Mouse (Mus musculus) liver, adult 2 months (tissue): Measurements from ENCODE around the gene Zfp758. TPM values are rescaled to one million over a fixed set of nuclear protein-coding genes. Genes with fewer than 3 reads are reported as not detected.

Experiments
- DNase-seq: peaks from one replicate; pipeline ENCODE4 v3.0.0-alpha.2; 2011; ENCODE audit warnings: low read depth, low spot score; ENCODE audit errors: extremely low read depth
- H3K27ac ChIP-seq: fragments of 200-500 bp; replicated peaks from 2 replicates; pipeline ENCODE4 v1.5.1; 2012; ENCODE audit warnings: low read depth, mild to moderate bottlenecking, control low read depth, inconsistent platforms, low read length; ENCODE audit not compliant: insufficient read depth
- H3K27me3 ChIP-seq: fragments of 200-500 bp; 2 replicates; pipeline ENCODE4 v1.6.1; 2012; ENCODE audit warnings: mild to moderate bottlenecking, moderate library complexity, low read length, inconsistent platforms; ENCODE audit not compliant: control insufficient read depth, insufficient read depth
- H3K36me3 ChIP-seq: fragments of 200-500 bp; 2 replicates; pipeline ENCODE4 v1.6.1; 2012; ENCODE audit warnings: low read length, inconsistent platforms; ENCODE audit not compliant: control insufficient read depth, insufficient read depth
- H3K4me1 ChIP-seq: fragments of 200-500 bp; 2 replicates; pipeline ENCODE4 v1.6.1; 2011; ENCODE audit warnings: low read length; ENCODE audit not compliant: control insufficient read depth, insufficient read depth
- H3K4me3 ChIP-seq: fragments of 200-500 bp; 2 replicates; pipeline ENCODE4 v1.5.1; 2011; ENCODE audit warnings: low read depth, mild to moderate bottlenecking, control low read depth, low read length, moderate library complexity; ENCODE audit not compliant: insufficient read depth
- H3K79me2 ChIP-seq: fragments of 200-500 bp; 2 replicates; pipeline ENCODE4 v1.6.1; 2012; ENCODE audit warnings: inconsistent platforms, mild to moderate bottlenecking, low read length, moderate library complexity; ENCODE audit not compliant: control insufficient read depth, insufficient read depth
- H3K9ac ChIP-seq: fragments of 200-500 bp; 2 replicates; pipeline ENCODE4 v1.6.1; 2012; ENCODE audit warnings: low read depth, mild to moderate bottlenecking, control low read depth, inconsistent platforms, low read length
- CTCF ChIP-seq: fragments of 200-500 bp; IDR thresholded peaks from 2 replicates; pipeline ENCODE4 v1.5.1; 2011; ENCODE audit warnings: low read depth, low read length, control low read depth
- POLR2A ChIP-seq: fragments of 200-500 bp; IDR thresholded peaks from 2 replicates; pipeline ENCODE4 v1.6.1; 2011; ENCODE audit warnings: low read length, control low read depth; ENCODE audit not compliant: insufficient read depth; ENCODE audit errors: extremely low read depth
- WGBS: fragments of 180-500 bp; shearing (Covaris S2); methylation state at CpG from one replicate; pipeline ENCODE4 v1.1.7; 2018; 5-methylcytosine and 5-hydroxymethylcytosine counted together
- polyA plus RNA-seq: library from polyadenylated mRNA; depleted of rRNA; stranded (reverse); fragments of >200 nt; gene quantifications from 2 replicates; pipeline ENCODE4 v1.2.3, GENCODE M21; 2012; rRNA removed
- total RNA-seq: library from RNA; depleted of rRNA; stranded (reverse); fragments of >200 nt; gene quantifications from 2 replicates; pipeline ENCODE4 v1.2.3, GENCODE M21; 2014; rRNA removed

The Zfp758 gene
- total and polyA plus RNA-seq, 2 experiments: 0.46 to 6.9 TPM

GRCm38 (mm10) chr17:22363895-22364294, 2.6 kb downstream of the Zfp758 start:
- Histone ChIP-seq H3K4me1 (peaks cover 3% of the 10 kb centered on the region; the same call in 1 of the 2 replicates), H3K27me3 (no peaks in the 10 kb centered on the region), H3K36me3 (peaks cover 6% of the 10 kb centered on the region), H3K9ac (no peak overlapping the region), H3K4me3 (no peak overlapping the region), H3K27ac (no peak overlapping the region), H3K79me2 (peaks cover 9% of the 10 kb centered on the region; the same call in 1 of the 2 replicates)
- 97% methylated on average over 3 of the region's 3 CpGs for WGBS
- no peak for DNase-seq
- TF ChIP-seq CTCF (no peak), POLR2A (no peak)

- no peaks in the 10 kb centered on the region for H3K36me3 ChIP-seq
- peak; percentile 50 for TF ChIP-seq CTCF
- no peak for TF ChIP-seq POLR2A
- no peak overlapping the region for H3K27ac ChIP-seq
- no peaks in the 10 kb centered on the region for H3K4me1 ChIP-seq
- DNase-seq: peak; percentile 39
- H3K4me3 ChIP-seq: no peak overlapping the region
- H3K9ac ChIP-seq: no peak overlapping the region
- no peaks in the 10 kb centered on the region for H3K79me2 ChIP-seq
- no peaks in the 10 kb centered on the region for H3K27me3 ChIP-seq
- 62% methylated on average over 2 of the region's 2 CpGs for WGBS
Observed at GRCm38 (mm10) chr17:22410756-22411155, 49.5 kb downstream of the Zfp758 start.

GRCm38 (mm10) chr17:22417510-22417909, 56.3 kb downstream of the Zfp758 start:
- Histone ChIP-seq H3K27me3 (no peaks in the 10 kb centered on the region; the same call in 1 of the 2 replicates), H3K9ac (no peak overlapping the region), H3K27ac (no peak overlapping the region), H3K36me3 (no peaks in the 10 kb centered on the region), H3K4me1 (no peaks in the 10 kb centered on the region), H3K4me3 (no peak overlapping the region), H3K79me2 (no peaks in the 10 kb centered on the region)
- DNase-seq: peak; percentile 66
- whole genome bisulfite sequencing: 0% methylated on average over 3 of the region's 3 CpGs
- peak; percentile 72 for TF ChIP-seq CTCF
- no peak for TF ChIP-seq POLR2A

- Histone ChIP-seq H3K36me3 (no peaks in the 10 kb centered on the region), H3K9ac (peak within 1 kb of the TSS; percentile 76), H3K27ac (peak within 1 kb of the TSS; percentile 51; the same call in 1 of the 2 replicates), H3K4me3 (peak within 1 kb of the TSS; percentile 70), H3K4me1 (no peaks in the 10 kb centered on the region; the same call in none of the 2 replicates), H3K79me2 (peaks cover 2% of the 10 kb centered on the region; the same call in 1 of the 2 replicates), H3K27me3 (no peaks in the 10 kb centered on the region; the same call in 1 of the 2 replicates)
- TF ChIP-seq CTCF (no peak), POLR2A (no peak)
- peak; percentile 82 for DNase-seq
- under 1% methylated on average over 29 of the region's 29 CpGs for WGBS
Observed at GRCm38 (mm10) chr17:22423952-22424617, 62.8 kb downstream of the Zfp758 start, which contains the start of gene Zfp946. Gene Zfp946, plus strand, starts transcription at chr17:22424222.

- peak; percentile 27 for DNase-seq
- H3K36me3 ChIP-seq: no peaks in the 10 kb centered on the region
- no peaks in the 10 kb centered on the region; the same call in 1 of the 2 replicates for H3K27me3 ChIP-seq
- TF ChIP-seq CTCF: no peak
- no peak for TF ChIP-seq POLR2A
- H3K4me3 ChIP-seq: peak overlapping the region; percentile 70; the same call in 1 of the 2 replicates
- no peaks in the 10 kb centered on the region; the same call in none of the 2 replicates for H3K4me1 ChIP-seq
- 5% methylated on average over 12 of the region's 12 CpGs for WGBS
- peaks cover 2% of the 10 kb centered on the region; the same call in 1 of the 2 replicates for H3K79me2 ChIP-seq
- no peak overlapping the region for H3K27ac ChIP-seq
- H3K9ac ChIP-seq: no peak overlapping the region
Observed at GRCm38 (mm10) chr17:22424636-22425354, 63.5 kb downstream of the Zfp758 start.

Other genes with a start within 250 kb of the Zfp758 start
- 1.3 and 1.4 TPM in 2 replicates for gene Zfp947, start 195.3 kb upstream of the Zfp758 start, total RNA-seq
- gene Zfp947, start 195.3 kb upstream of the Zfp758 start, polyA plus RNA-seq: 0.07 and 0.15 TPM in 2 replicates
- gene Zfp994, start 135.8 kb upstream of the Zfp758 start, total RNA-seq: 2.8 and 4.1 TPM in 2 replicates
- 0.12 and 0.15 TPM in 2 replicates for gene Zfp994, start 135.8 kb upstream of the Zfp758 start, polyA plus RNA-seq
- 5.4 and 7.0 TPM in 2 replicates for gene CT030661.1, start 46.6 kb upstream of the Zfp758 start, total RNA-seq
- gene CT030661.1, start 46.6 kb upstream of the Zfp758 start, polyA plus RNA-seq: 0.52 and 0.54 TPM in 2 replicates
- gene Zfp944, start 53 bp upstream of the Zfp758 start, total RNA-seq: 5.6 and 6.3 TPM in 2 replicates
- 2.8 and 2.9 TPM in 2 replicates for gene Zfp944, start 53 bp upstream of the Zfp758 start, polyA plus RNA-seq
- 9.3 and 11.3 TPM in 2 replicates for gene Zfp946, start 62.8 kb downstream of the Zfp758 start, total RNA-seq
- gene Zfp946, start 62.8 kb downstream of the Zfp758 start, polyA plus RNA-seq: 3.3 and 5.5 TPM in 2 replicates
- gene Vmn2r111, start 212.0 kb downstream of the Zfp758 start, total RNA-seq: not detected in 2 replicates
- gene Vmn2r111, start 212.0 kb downstream of the Zfp758 start, polyA plus RNA-seq: not detected in 2 replicates
- not detected in 2 replicates for gene Vmn2r112, start 239.5 kb downstream of the Zfp758 start, total RNA-seq
- not detected in 2 replicates for gene Vmn2r112, start 239.5 kb downstream of the Zfp758 start, polyA plus RNA-seq